Mouse (Mus musculus) yolk sac, embryonic 10.5 days (tissue): ENCODE measurements around the gene Slc31a2.

ENCODE experiments used
- DNase-seq: peaks from one replicate; pipeline ENCODE4 v3.0.0-alpha.2; 2017; ENCODE audit warnings: low spot score

Slc31a2 gene

GRCm38 (mm10) chr4:62281319-62281718 lies 19.0 kb downstream of the Slc31a2 start:
- no peak for DNase-seq

- no peak for DNase-seq
These were observed 20.6 kb downstream of the Slc31a2 start for GRCm38 (mm10) chr4:62282969-62283368.

- DNase-seq = no peak
These were observed 23.2 kb downstream of the Slc31a2 start for GRCm38 (mm10) chr4:62285576-62285975.

GRCm38 (mm10) chr4:62286257-62286991 lies 24.1 kb downstream of the Slc31a2 start:
- peak; percentile 79 for DNase-seq

GRCm38 (mm10) chr4:62286992-62287900 lies 24.9 kb downstream of the Slc31a2 start:
- DNase-seq = peak; percentile 36

- DNase-seq = no peak
These were observed 26.9 kb downstream of the Slc31a2 start for GRCm38 (mm10) chr4:62289226-62289625.

- no peak for DNase-seq
These were observed 28.6 kb downstream of the Slc31a2 start for GRCm38 (mm10) chr4:62290816-62291505.

GRCm38 (mm10) chr4:62292461-62293180 lies 30.3 kb downstream of the Slc31a2 start:
- DNase-seq = no peak

GRCm38 (mm10) chr4:62293219-62293861 lies 31.0 kb downstream of the Slc31a2 start:
- DNase-seq = no peak

- DNase-seq = no peak
These were observed 32.4 kb downstream of the Slc31a2 start for GRCm38 (mm10) chr4:62294741-62295140.

GRCm38 (mm10) chr4:62297280-62298130 lies 35.1 kb downstream of the Slc31a2 start:
- no peak for DNase-seq

GRCm38 (mm10) chr4:62300001-62300400 lies 37.6 kb downstream of the Slc31a2 start:
- no peak for DNase-seq

- no peak for DNase-seq
These were observed 40.4 kb downstream of the Slc31a2 start for GRCm38 (mm10) chr4:62302795-62303194.

GRCm38 (mm10) chr4:62303288-62303687 lies 40.9 kb downstream of the Slc31a2 start:
- DNase-seq = no peak

- DNase-seq = no peak
These were observed 43.9 kb downstream of the Slc31a2 start for GRCm38 (mm10) chr4:62306301-62306700.

- no peak for DNase-seq
These were observed 44.5 kb downstream of the Slc31a2 start for GRCm38 (mm10) chr4:62306840-62307239.

GRCm38 (mm10) chr4:62308406-62308805 lies 46.0 kb downstream of the Slc31a2 start:
- DNase-seq = no peak

GRCm38 (mm10) chr4:62312821-62313220 lies 50.5 kb downstream of the Slc31a2 start:
- no peak for DNase-seq

GRCm38 (mm10) chr4:62313641-62314211 lies 51.4 kb downstream of the Slc31a2 start:
- no peak for DNase-seq

GRCm38 (mm10) chr4:62314516-62314915 lies 52.2 kb downstream of the Slc31a2 start:
- no peak for DNase-seq
